Mouse (Mus musculus) lung, postnatal 0 days (tissue): Measurements from ENCODE around the gene Nipal1.

ENCODE experiments used
- CTCF ChIP-seq: IDR thresholded peaks from 2 replicates; pipeline ENCODE4 v1.5.1; 2016; ENCODE audit warnings: antibody characterized with exemption, mild to moderate bottlenecking
- EP300 ChIP-seq: IDR thresholded peaks from 2 replicates; pipeline ENCODE4 v1.6.1; 2016; ENCODE audit warnings: antibody characterized with exemption, mild to moderate bottlenecking, control low read depth

DNA sequence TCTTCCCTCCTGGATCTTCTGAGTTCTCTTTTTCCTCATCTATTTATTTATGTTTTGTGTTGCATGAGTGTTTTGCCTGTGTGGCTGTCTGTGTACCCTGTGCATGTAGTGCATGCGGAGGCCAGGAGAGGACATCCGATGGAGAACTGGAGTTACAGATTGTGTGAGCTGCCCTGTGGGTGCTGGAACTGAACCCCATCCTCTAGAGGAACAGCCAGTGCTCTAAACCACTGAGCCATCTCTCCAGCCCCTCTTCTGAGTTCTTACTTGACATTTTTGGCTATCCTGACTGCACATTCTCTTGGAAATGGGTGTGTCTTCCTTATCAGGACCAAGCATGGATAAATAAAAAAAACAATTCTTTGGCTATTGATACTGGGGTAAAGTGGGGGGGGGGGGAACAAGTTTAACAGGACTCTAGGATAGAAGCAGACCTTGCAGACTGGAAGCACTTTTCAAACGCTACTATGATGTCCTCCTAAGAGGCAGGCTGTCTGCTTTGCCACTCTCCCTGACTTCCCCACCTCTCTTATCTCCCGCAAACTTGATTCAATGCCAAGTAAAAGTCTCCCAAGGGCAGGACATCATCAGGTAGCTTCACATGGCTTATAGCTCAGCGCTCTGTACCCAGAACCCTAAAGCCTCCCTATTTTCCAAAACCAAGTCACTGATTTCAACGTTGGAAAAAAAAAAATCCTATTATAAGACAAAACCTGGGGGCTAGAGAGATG lies 13.6 kb downstream of the Nipal1 start:
- no peak for TF ChIP-seq CTCF
- no peak for TF ChIP-seq EP300
